Mouse (Mus musculus) mesoderm, embryonic 11.5 days (tissue): ENCODE results near the gene Cyp4f18.
"Not testable (repeated sequence)": the region's sequence is repeated elsewhere in the genome, so short reads cannot be mapped to it uniquely, and the experiment has no call there.

ENCODE experiments used
- DNase-seq: peaks from one replicate; pipeline ENCODE4 v3.0.0-alpha.2; 2012; ENCODE audit warnings: low read depth, low spot score

Cyp4f18 gene

DNA sequence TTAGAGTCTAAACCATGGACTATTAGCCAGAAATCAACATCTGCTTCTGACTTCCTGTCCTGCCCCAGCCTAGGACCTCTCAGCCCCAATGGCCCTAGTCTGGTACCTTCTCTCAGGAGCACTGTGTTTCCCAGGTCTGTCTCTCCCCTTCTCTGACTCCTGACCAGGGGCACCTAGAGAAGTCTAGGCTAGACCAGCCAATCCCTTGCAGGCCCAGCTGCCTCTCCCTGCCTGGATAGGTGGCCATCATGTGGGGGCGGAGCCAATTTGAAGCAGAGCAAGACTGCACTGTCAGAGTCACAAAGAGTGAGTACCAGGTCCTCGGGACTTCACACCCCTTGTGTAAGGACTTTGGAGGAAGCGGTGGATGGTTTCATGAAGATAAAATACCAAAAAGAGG is at the start of gene Cyp4f18:
Gene Cyp4f18 (minus strand): TSS at position 154 of the 400 bp plus-strand sequence.
- DNase-seq, result no peak

DNA sequence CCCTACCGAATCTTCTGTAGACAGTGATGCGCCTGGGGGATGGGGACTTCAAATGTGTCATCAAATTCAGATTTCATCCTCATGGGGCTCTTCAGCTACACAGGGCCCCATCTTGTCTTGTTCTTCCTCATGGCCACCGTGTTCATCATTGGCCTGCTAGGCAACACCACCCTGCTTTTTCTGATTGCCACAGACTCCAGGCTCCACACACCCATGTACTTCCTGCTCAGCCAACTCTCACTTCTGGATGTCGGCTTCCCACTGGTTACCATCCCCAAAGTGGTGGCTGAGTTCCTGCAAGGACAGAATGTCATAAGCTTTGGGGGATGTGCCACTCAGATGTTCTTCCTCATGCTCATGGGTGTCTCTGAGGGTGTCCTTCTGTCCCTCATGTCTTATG is 48.2 kb upstream of the Cyp4f18 start:
- not testable (repeated sequence) for DNase-seq

DNA sequence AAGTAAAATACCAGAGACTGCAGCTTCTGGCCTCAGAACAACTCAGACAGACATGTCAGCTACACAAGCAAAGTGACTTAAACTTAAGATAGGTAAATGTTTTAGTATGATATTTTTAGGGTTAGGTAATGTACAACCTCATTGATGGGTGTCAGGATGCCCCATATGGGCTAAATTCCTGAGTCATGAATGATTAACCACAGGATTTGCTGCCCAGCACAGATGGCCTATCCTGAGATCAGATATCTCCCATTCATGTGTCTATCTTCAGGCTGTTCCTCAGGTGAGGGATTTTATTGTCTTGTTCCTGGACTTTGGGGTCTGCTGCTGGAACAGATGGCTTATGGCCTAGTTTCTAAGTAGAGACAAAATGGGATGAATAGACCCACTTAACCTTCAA is 45.2 kb upstream of the Cyp4f18 start:
- not testable (repeated sequence) for DNase-seq

DNA sequence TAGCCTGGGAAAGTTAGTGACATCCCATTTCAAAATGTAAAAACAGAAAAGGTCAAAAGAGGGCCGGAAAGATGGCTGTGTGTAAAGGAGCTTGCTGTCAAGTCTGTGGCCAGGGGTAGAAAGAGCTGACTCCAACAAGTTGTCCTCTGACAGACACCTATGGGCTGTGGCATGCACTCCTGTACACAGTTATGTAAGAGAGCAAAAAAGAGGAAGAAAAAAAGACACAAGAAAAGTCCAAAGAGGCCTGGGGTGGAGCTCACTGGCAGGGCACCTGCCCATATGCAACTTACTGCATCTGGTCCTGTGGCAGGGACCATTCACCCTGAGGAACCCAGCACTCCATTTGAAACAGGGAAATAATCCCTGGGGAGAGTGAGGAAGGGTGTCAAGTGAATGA is 33.1 kb upstream of the Cyp4f18 start:
- DNase-seq, result no peak

DNA sequence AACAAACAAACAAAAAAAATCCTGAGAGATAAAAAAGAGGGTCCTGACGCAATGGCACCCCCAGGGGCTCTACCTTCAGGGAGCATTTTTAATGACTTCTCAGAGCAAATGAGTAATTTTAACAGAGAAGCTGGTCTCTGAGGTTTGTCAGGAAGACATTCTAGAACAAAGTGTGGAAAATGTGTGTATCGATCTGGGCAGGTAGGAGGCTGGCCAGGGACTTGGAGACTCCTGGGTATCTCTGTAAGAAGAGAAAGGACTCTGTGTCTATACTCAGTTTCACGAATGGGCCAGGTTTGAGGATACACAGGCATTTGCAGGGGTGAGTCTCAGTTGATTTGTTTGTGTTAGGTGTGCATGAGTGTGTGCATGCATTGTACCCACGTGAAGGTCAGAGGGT is 31.5 kb upstream of the Cyp4f18 start, which contains the start of gene Olfr372:
Gene Olfr372 (plus strand): TSS at position 301 of the 400 bp plus-strand sequence.
- not testable (repeated sequence) for DNase-seq

DNA sequence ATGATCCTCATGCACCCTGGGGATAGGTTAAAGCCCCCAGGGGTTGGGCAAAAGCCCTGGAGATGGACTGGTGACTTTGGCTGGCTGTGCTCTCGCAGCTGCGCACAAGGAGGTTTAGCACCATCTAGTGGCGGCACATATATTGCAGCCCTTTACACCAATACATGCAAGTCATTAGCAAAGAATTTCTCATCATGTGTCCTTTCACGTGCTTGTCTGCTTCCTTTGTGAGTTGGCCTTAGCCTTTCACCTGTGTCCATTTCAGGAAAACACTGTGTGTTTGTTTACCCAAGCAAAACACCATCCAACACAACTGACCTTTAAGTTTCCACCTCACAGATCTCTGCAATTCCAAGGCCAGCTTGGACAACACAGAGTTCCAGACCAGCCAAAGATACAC is 23.5 kb upstream of the Cyp4f18 start:
- not testable (repeated sequence) for DNase-seq

DNA sequence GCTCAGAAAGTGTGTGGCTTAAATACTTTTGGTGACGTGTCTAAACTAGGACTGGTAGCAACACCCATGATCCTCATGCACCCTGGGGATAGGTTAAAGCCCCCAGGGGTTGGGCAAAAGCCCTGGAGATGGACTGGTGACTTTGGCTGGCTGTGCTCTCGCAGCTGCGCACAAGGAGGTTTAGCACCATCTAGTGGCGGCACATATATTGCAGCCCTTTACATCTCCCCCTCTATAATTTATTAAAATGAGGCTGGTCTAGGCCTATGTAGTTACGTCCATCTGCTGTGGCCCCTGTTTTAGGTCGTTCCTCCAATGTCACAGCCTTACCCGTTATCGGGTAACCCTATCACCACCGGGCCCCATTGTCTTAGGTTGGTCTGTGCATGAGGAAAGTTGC is 15.5 kb upstream of the Cyp4f18 start:
- not testable (repeated sequence) for DNase-seq

DNA sequence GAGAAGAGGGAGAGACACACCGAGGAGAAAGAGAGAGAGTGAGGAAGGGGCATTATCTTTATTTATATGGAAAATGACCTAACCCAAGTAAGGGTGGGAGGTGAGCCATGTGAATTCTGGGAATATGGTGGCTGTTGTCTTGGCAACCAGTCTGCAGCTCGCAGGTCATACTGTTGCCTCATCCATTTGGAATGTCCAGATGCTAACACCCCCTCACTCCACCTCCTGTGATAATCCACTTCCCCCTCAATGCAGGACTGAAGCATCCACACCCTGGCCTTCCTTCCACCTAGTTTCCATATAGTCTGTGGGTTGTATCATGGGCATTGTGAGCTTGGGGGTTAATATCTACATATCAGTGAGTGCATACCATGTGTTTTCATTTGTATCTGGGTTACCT is 10.4 kb upstream of the Cyp4f18 start:
- no peak for DNase-seq

DNA sequence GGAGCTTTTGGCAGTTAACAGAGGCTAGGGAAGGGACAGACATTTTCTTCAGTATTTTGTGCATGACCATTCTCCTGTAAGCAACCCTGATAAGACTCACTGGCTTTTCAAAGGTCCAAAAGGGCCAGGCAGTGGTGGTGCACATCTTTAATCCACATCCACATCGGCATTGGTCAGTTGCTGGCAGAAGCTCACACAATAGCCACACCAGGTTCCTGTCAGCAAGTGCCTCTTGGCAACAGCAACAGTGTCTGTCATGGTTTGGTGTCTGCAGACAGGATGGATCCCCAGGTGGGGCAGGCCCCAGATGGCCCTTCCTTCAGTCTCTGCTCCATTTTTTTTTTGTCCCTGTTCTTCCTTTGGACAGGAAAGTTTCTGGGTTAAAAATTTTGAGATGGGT is 9.6 kb upstream of the Cyp4f18 start:
- not testable (repeated sequence) for DNase-seq

DNA sequence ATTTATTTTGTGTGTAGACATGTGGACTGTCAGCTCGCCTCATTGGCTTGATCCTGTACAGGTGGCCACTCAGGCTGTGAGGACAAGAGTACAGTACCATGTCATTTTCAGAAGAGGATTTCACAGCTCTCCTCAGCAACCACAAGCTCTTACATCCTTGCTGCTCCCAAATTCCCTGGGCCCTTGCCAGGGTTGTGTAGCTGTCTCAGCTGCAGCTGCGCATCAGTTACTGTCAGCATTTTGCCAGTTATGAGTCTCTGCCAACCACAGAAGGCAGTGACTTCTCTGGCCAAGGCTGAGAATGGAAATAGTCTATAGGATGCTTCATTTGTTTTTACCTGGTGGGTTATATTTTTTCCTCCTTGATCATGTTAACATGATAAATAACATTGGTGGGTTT is 8.7 kb upstream of the Cyp4f18 start:
- DNase-seq, result no peak

DNA sequence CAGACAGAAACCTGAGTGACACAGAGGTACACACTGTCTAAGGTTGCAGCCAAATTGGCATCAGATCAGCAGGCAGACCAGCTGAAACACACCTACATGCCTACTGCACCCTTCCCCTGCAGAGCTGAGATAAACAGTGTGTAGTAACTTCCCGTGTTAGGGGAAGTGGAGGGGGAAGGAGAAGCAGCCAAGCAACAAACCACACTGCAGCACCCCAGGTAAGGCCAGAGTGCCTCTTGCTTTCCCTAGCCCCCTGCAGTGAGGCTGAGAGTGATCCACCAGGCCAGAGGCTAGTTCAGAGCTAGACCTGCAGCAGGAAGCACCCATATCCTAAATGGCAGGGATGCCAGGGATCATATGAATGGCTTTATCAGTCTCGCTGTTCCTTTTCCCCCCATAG is 7.9 kb upstream of the Cyp4f18 start:
- DNase-seq, result not testable (repeated sequence)

DNA sequence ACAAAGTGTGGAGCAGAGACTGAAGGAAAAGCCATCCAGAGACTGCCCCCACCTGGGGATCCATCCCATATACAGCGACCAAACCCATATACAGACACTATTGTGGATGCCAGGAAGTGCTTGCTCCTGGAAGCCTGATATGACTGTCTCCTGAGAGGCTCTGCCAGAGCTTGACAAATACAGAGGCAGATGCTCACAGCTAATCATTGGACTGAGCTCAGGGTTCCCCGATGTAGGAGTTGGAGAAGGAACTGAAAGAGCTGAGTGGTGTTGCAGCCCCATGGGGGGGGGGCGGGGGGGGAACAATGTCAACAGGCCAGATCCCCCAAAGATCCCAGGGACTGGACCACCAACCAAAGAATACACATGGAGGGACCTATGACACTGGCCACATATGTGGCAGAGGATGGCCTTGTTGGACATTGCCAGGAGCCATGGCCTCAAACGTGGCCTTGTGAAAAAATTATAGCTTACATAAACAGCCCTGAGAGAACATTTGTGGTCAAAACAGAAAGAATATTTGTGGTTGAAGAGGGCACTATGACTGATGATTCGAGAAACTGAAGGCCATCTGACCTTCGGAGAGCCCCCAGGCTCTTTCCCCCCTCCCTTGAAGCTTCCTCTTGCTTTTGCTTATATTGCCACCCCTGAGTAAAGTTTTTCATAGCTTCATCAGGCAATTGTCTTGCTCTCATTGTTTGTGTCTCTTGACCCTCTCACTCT is 4.2 kb upstream of the Cyp4f18 start:
- DNase-seq, result not testable (repeated sequence)

DNA sequence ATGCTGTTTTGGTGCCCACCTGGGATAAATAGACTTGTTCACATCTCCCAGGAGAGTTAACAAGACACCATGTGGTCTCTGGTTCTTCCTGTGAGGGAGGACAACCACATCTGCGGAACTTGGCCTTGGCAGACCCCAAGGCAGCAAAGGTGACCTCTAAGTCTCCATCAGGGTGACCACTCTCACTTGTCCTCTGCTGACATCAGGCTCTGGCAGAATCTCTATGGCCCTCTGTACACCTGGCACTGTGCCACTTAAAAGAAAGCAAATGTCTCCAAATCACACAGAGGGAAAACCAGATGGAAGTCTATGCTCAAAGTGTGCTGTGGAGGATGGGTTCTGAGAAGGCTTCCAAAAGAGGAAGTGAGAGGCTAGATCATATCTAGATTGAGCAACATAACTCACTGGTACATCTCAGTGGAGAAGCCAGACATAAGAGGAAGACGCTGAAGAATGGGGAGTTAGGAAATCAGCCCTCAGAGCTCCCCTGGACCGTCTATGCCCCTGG is 1.2 kb downstream of the Cyp4f18 start:
- DNase-seq, result no peak

DNA sequence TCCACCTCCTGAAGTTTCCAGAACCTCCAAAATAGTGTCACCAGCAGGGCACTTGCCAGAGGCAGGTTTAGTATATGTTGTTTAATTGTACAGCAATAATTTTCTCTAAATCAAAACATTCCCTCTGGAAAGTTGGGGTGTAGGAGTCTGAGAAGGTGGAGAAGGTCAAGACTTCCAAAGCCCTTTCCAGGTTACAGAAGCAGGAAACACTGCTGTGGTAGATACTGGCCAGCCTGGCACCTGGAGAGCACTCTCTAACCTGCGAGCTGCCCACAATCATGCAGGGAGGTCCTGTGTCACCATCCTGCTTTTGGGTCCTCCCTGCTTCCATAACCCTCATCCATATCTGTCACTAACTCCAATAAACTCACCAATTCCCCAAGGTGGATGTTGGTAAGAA is 2.7 kb downstream of the Cyp4f18 start:
- no peak for DNase-seq

DNA sequence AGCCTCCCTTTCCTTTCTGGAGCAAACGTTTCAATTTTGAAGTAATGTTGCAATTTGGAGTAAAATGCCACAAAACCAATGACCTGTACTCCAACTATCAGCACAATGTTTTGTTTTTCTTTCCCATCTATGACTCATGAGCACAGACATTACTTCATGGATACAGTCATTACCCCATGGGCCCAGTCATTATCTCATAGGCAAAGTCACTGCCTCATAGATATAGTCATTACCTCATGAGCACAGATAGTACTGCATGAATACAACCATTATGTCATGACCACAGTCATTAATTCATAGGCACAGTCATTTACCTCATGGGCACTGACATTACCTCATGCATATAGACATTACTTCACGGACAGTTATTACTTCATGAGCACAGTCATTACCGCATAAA is 3.5 kb downstream of the Cyp4f18 start:
- DNase-seq, result no peak

DNA sequence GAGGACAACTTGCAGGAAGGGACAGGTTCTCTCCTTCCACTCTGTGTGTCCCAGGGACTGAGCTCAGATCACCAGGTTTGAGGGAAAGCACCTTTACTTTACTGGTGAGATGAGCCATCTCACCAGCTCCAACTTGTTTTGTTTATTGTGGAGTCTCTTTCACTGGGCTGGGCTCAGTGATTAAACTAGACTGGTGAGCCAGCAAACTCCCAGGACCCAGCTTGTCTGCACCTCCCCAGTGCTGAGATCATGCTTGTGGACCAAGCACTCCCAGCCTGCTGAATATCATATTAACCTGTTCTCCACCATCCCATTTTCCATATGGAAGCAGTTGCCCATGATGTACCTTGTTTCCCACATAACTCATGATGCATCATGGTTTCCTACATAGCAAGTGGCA is 6.5 kb downstream of the Cyp4f18 start:
- no peak for DNase-seq

DNA sequence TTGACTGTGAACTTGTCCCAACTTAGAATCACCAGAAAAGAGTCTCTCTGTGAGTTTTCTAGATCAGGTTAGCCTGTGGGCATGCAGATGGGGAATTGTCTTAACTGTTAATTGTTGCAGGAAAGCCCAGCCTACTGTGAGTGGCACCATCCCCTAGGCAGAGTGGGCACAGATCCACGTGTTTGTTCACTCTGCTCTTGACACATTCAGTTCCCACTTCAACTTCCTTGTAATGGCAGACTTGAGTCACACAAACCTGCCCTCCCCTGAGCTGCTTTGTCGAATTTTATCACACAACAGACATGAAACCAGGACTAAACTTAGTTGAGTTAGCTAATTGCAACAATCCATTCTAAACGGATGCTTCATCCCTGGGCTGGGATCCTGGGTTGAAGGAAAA is 9.2 kb downstream of the Cyp4f18 start:
- no peak for DNase-seq

DNA sequence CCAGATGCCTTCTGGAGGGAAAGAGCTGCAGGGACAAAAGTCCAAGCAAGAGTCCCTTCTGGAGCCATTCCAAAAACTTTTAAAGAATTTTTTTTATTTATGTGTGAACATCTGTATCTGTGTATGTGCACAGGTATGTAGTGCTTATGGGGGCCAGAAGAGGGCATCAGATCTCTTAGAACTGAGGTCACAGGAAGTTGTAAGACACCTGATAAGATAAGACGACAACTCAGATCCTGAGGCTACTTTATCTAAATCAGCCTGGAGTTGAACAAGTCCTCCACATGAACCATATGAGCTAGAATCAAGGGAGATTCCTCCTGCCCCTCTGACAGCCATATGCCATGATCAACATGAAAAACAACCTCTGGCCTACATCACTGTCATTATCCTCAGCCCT is 10.0 kb downstream of the Cyp4f18 start:
- DNase-seq, result no peak

DNA sequence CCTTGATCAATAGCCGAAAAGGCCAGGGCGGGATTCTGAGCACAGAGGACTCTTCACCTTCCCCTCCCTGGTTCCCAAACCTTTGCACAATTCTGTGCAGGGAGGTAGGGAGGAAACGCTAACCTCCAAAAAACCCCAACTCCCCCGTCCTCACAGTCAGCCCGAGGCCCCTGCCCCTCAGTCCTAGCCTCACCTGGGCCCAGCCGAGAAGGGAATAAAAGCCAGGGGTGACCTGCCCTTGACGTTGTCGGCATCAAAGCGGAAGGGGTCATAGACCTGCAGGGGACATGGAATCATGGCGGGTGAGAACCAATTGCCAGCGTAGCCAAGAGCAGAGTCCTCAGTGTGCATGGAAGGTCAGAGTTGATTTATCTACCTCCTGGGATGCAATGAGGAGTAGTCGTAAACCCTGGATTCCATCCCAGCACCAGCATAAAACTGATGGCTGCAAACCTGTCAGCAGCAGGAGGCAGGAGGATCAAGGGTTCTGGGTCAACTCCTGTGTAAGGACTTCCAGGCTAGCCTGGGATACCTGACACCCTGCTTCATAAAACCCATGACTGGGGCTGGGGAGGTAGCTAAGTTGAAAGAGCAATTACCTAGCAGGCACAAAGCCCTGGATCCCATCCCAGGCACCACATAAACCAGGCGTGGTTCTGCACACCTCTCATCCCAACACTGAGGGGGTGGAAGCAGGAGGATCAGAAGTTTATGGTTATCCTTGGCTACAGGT is 20.4 kb downstream of the Cyp4f18 start:
- peak; percentile 27 for DNase-seq

DNA sequence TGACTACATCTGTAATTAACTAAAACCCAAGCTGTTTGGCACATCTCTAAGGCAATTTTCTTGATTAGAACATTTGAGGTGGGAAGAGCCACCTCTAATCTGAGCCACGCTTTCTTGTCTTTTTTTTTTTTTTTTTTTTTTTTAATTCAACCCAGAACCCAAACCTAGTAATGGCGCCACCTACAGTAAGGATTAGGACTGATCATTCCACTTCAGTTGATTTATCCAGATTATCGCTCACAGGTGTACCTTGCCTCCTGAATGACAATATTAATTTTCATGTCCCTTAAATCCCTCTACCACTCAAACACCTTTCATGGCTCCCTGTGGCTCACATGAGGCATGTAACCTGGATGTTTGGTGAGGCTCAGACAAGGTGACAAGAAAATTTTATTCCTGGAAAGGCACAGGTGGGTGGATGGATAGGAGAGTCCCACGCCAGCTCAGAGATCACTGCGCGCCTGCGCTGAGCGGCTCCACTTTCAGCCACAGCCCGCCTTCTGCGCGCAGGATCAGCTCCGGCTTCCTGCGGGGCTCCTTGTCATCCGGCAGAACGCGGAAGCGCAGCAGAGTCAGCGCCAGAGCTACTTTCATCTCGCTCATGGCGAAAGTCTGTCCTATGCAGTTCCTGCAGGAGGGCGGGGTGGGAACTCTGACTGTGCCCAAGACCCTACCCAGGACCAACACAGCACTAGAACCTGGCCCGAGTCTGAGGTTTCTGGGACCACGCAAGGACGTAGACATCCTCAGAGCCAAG is 21.1 kb downstream of the Cyp4f18 start:
- peak; percentile 58 for DNase-seq

DNA sequence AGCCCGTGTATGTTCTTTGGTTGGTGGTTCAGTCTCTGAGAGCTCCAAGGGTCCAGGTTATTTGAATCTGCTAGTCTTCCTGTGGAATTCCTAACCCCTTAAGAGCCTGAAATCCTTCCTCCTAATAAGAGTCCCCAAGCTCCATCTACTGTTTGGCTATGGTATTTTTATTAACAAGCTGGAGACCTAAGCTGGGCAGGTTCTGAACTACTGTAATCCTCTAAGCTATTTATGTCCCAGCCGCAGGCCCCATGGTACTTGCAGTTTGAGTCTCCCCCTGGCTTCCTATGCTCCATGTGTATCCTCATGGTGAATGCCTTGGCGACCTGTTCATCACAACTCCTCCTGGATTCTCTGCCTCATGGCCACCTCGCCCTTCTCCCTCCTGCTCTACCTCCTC is 24.8 kb downstream of the Cyp4f18 start:
- peak; percentile 8 for DNase-seq

DNA sequence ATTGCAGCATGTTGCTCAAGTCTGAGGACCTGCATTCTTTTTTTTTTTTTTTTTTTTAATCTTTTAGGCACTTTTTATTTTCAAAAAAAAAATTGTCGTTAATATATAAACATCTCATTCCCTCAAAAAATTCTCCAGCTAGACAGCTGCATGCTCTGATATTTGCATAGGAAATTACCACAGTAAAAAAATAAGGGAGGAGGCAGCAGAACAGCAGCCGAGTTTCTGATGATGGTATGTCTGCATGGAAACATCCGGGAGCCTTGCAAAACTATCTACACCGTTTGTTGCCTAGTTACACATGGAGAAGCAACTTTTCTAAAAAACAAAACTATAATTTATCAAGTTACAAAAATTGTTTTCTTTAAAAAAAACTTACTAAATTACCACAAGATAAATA is 28.0 kb downstream of the Cyp4f18 start:
- DNase-seq, result no peak
